ENCODE assay signal across 8 mouse cellular contexts in genomic region chr2:32720681-32721229, GRCm38 (mm10). TPM values are rescaled to one million over a fixed set of nuclear protein-coding genes. Genes with fewer than 3 reads are reported as not detected.
A peak's percentile ranks its signal among the peaks of the same experiment; 100 is the strongest.
DNase-seq lines count a peak whose midpoint lies in the region; ATAC-seq and TF ChIP-seq lines count a peak whose summit lies in the region.

TSS of gene Sh2d3c (plus strand) at chr2:32721055.

- H3K9ac ChIP-seq in heart, embryonic 13.5 days: peak within 1 kb of the TSS; percentile 67
- peak within 1 kb of the TSS; percentile 52 for H3K9ac ChIP-seq in lung, embryonic 16.5 days (ENCODE audit: low read length)

- no peak for TF ChIP-seq CTCF in cerebellum, adult 2 months (IDR thresholded peaks at IDR 0.05; ENCODE audit: borderline replicate concordance, insufficient read depth, low read depth, low read length)
- TF ChIP-seq CTCF in bone marrow, adult 2 months (IDR thresholded peaks at IDR 0.05; ENCODE audit: control insufficient read depth, insufficient read depth, low read length): no peak

- no peaks in the 10 kb centered on the region for H3K27me3 ChIP-seq in cerebellum, adult 2 months (ENCODE audit: control insufficient read depth, insufficient read depth, low read length)
- H3K27me3 ChIP-seq in heart, embryonic 13.5 days (replicated peaks): no peaks in the 10 kb centered on the region
- H3K27me3 ChIP-seq in lung, embryonic 16.5 days (ENCODE audit: control insufficient read depth, insufficient read depth, low read depth, low read length): no peaks in the 10 kb centered on the region

- no peak for TF ChIP-seq POLR2A in cerebellum, adult 2 months (IDR thresholded peaks at IDR 0.05; ENCODE audit: borderline replicate concordance, insufficient read depth, low read length)
- peak; percentile 23; the same call in 1 of the 2 replicates for TF ChIP-seq POLR2A in bone marrow, adult 2 months (IDR thresholded peaks at IDR 0.05; ENCODE audit: borderline replicate concordance, control insufficient read depth, low read depth, low read length)

- H3K4me3 ChIP-seq in cerebellum, adult 2 months (replicated peaks; ENCODE audit: insufficient read depth, low read depth, low read length): no peak within 1 kb of the TSS
- peak within 1 kb of the TSS; percentile 68 for H3K4me3 ChIP-seq in bone marrow, adult 2 months (replicated peaks; ENCODE audit: control insufficient read depth, low read depth, low read length)
- H3K4me3 ChIP-seq in heart, embryonic 13.5 days: peak within 1 kb of the TSS; percentile 37
- peak within 1 kb of the TSS; percentile 38 for H3K4me3 ChIP-seq in lung, embryonic 16.5 days (ENCODE audit: low read length)

- H3K9me3 ChIP-seq in heart, embryonic 13.5 days: no peaks in the 10 kb centered on the region
- H3K9me3 ChIP-seq in lung, embryonic 16.5 days (ENCODE audit: control insufficient read depth, low read length): no peaks in the 10 kb centered on the region

- WGBS in cerebellum, adult 2 months: 33% methylated on average over 8 of the region's 8 CpGs
- 4% methylated on average over 8 of the region's 8 CpGs for WGBS in bone marrow, adult 2 months
- WGBS in heart, embryonic 13.5 days: 29% methylated on average over 8 of the region's 8 CpGs
- 30% methylated on average over 8 of the region's 8 CpGs for WGBS in lung, embryonic 16.5 days

- no peak for DNase-seq in cerebellum, adult 2 months
- DNase-seq in cerebellum, postnatal 14 days: no peak
- DNase-seq in layer of hippocampus, adult 18-20 months (ENCODE audit: low spot score in 2 of 2): no peak
- peak; percentile 46 to 63 for DNase-seq in spleen, postnatal 10 days (ENCODE audit: low spot score in 2 of 2)
- no peak for DNase-seq in right cerebral cortex, adult 18-20 months

- H3K4me2 ChIP-seq in heart, embryonic 13.5 days: peak within 1 kb of the TSS; percentile 59
- H3K4me2 ChIP-seq in lung, embryonic 16.5 days (ENCODE audit: low read depth, low read length): peak within 1 kb of the TSS; percentile 39

- H3K27ac ChIP-seq in cerebellum, adult 2 months (ENCODE audit: insufficient read depth, low read length): no peak within 1 kb of the TSS
- H3K27ac ChIP-seq in bone marrow, adult 2 months (ENCODE audit: control insufficient read depth, insufficient read depth, low read depth, low read length, poor library complexity): peak within 1 kb of the TSS; percentile 81
- H3K27ac ChIP-seq in heart, embryonic 13.5 days (replicated peaks): peak within 1 kb of the TSS; percentile 54
- peak within 1 kb of the TSS; percentile 7; the same call in 1 of the 2 replicates for H3K27ac ChIP-seq in lung, embryonic 16.5 days (ENCODE audit: low read length)

- H3K4me1 ChIP-seq in cerebellum, adult 2 months (ENCODE audit: control insufficient read depth, insufficient read depth, low read length): no peaks in the 10 kb centered on the region
- peaks cover 20% of the 10 kb centered on the region for H3K4me1 ChIP-seq in bone marrow, adult 2 months (ENCODE audit: control insufficient read depth, insufficient read depth, low read length)
- peaks cover 19% of the 10 kb centered on the region for H3K4me1 ChIP-seq in heart, embryonic 13.5 days
- peaks cover 15% of the 10 kb centered on the region for H3K4me1 ChIP-seq in lung, embryonic 16.5 days (replicated peaks; ENCODE audit: control insufficient read depth, insufficient read depth, low read length)

- ATAC-seq in heart, embryonic 13.5 days (ENCODE audit: extremely low read depth, insufficient number of reproducible peaks, low FRiP score, low TSS enrichment): no peak
- ATAC-seq in lung, embryonic 16.5 days (ENCODE audit: low read depth): peak; percentile 72

- peaks cover 10% of the 10 kb centered on the region; the same call in 1 of the 2 replicates for H3K36me3 ChIP-seq in heart, embryonic 13.5 days
- no peaks in the 10 kb centered on the region for H3K36me3 ChIP-seq in lung, embryonic 16.5 days (ENCODE audit: control insufficient read depth, insufficient read depth, low read length)

RNA-seq across cellular contexts. Expression of gene Sh2d3c, which starts in this region (rescaled TPM):
- polyA plus RNA-seq in cerebellum, adult 2 months (2012; rRNA removed): 47.0 and 53.2 TPM in 2 replicates
- polyA plus RNA-seq in bone marrow, adult 2 months (2011; ENCODE audit: insufficient read depth, insufficient read length, low replicate concordance, missing spikeins): 23.3 and 51.8 TPM in 2 replicates
- polyA plus RNA-seq in heart, embryonic 13.5 days (2015; fragmentation: Nextera tagmentation; extraction: Ambion mirVana): 33.0 and 34.1 TPM in 2 replicates
- 10 to 100 TPM; 16.6 to 19.4 TPM for total RNA-seq in layer of hippocampus, adult 18-20 months (2021)
- polyA plus RNA-seq in lung, embryonic 16.5 days (2015; fragmentation: Nextera tagmentation; extraction: Ambion mirVana): 43.2 and 46.2 TPM in 2 replicates

Comparison
In these comparisons a context has a peak if more than half of its experiments do, and no peak if none do; other contexts are left out.
1. DNase-seq: peak in spleen, postnatal 10 days (2 of 2); none in cerebellum, adult 2 months (0 of 2), cerebellum, postnatal 14 days (0 of 2), layer of hippocampus, adult 18-20 months (0 of 2) and right cerebral cortex, adult 18-20 months (single experiment).